Mouse (Mus musculus) thymus, postnatal 10 days (tissue): ENCODE data around the gene Arl6ip5.

Source experiments
- DNase-seq, 2 experiments: peaks; one replicate each; pipeline ENCODE4 v3.0.0; 2021; ENCODE audit warnings: low spot score in 2 of 2

Arl6ip5 gene

GRCm38 (mm10) chr6:97273058-97273710 lies 62.7 kb downstream of the Arl6ip5 start:
- DNase-seq, result no peak

- DNase-seq, result no peak
Observed at GRCm38 (mm10) chr6:97273777-97274176, 63.3 kb downstream of the Arl6ip5 start.

GRCm38 (mm10) chr6:97275760-97276159 lies 65.3 kb downstream of the Arl6ip5 start:
- no peak for DNase-seq

GRCm38 (mm10) chr6:97276366-97276765 lies 65.9 kb downstream of the Arl6ip5 start:
- no peak for DNase-seq

- no peak for DNase-seq
Observed at GRCm38 (mm10) chr6:97276890-97277497, 66.5 kb downstream of the Arl6ip5 start.

GRCm38 (mm10) chr6:97278014-97278787 lies 67.7 kb downstream of the Arl6ip5 start:
- peak; percentile 52 to 74 for DNase-seq

- DNase-seq, result no peak
Observed at GRCm38 (mm10) chr6:97278878-97279277, 68.4 kb downstream of the Arl6ip5 start.
